ENCODE assay signal across 10 mouse cellular contexts in genomic region chr1:35875210-35875811, GRCm38 (mm10).
DNase-seq lines count a peak whose midpoint lies in the region; ATAC-seq and TF ChIP-seq lines count a peak whose summit lies in the region.
"Had no signal": no experiment of that assay in that cellular context is flagged by ENCODE, and none has a peak within 500 bp of the region (broad histone marks: within the 10 kb centered on the region; RNA-seq: fewer than 3 reads in every experiment).

No protein-coding gene starts in this region.

- no peak overlapping the region for H3K27ac ChIP-seq in forebrain, postnatal 0 days (ENCODE audit: low read depth, low read length)
- no peak overlapping the region for H3K27ac ChIP-seq in limb, embryonic 11.5 days (replicated peaks; ENCODE audit: low read depth, low read length)
- no peak overlapping the region for H3K27ac ChIP-seq in stomach, postnatal 0 days (replicated peaks)
- H3K27ac ChIP-seq: neural tube, embryonic 12.5 days had no signal

- no peak for ATAC-seq in forebrain, postnatal 0 days
- ATAC-seq in limb, embryonic 11.5 days (ENCODE audit: insufficient number of reproducible peaks, low FRiP score, low TSS enrichment, low read depth) = no peak
- peak; percentile 35 for ATAC-seq in stomach, postnatal 0 days (ENCODE audit: low FRiP score, low TSS enrichment)
- no peak for ATAC-seq in activated CD4-positive, CD25-positive, alpha-beta regulatory T cell, adult 4 months

- 27% methylated on average over 11 of the region's 11 CpGs for WGBS in forebrain, postnatal 0 days
- 53% methylated on average over 11 of the region's 11 CpGs for WGBS in limb, embryonic 11.5 days
- 25% methylated on average over 11 of the region's 11 CpGs for WGBS in stomach, postnatal 0 days

- H3K9ac ChIP-seq in forebrain, postnatal 0 days = no peak overlapping the region
- H3K9ac ChIP-seq in limb, embryonic 11.5 days (ENCODE audit: low read length) = no peak overlapping the region
- no peak overlapping the region for H3K9ac ChIP-seq in stomach, postnatal 0 days (ENCODE audit: low read length)
- H3K9ac ChIP-seq: neural tube, embryonic 12.5 days had no signal

- no peak overlapping the region for H3K4me2 ChIP-seq in forebrain, postnatal 0 days (ENCODE audit: low read depth)
- H3K4me2 ChIP-seq in limb, embryonic 11.5 days (ENCODE audit: low read depth, severe bottlenecking) = no peak overlapping the region
- no peak overlapping the region for H3K4me2 ChIP-seq in stomach, postnatal 0 days (replicated peaks; ENCODE audit: low read depth)
- H3K4me2 ChIP-seq: neural tube, embryonic 12.5 days had no signal

- no peak for TF ChIP-seq EP300 in stomach, postnatal 0 days (optimal IDR thresholded peaks at IDR 0.05)

- H3K4me1 ChIP-seq in forebrain, postnatal 0 days (ENCODE audit: insufficient read depth) = peaks cover 6% of the 10 kb centered on the region; the same call in 1 of the 2 replicates
- peaks cover 13% of the 10 kb centered on the region; the same call in 1 of the 2 replicates for H3K4me1 ChIP-seq in limb, embryonic 11.5 days (ENCODE audit: control insufficient read depth, insufficient read depth, low read length)
- H3K4me1 ChIP-seq in stomach, postnatal 0 days (replicated peaks; ENCODE audit: control insufficient read depth, insufficient read depth) = peaks cover 2% of the 10 kb centered on the region; the same call in 1 of the 2 replicates
- H3K4me1 ChIP-seq: neural tube, embryonic 12.5 days had no signal

- no peaks in the 10 kb centered on the region for H3K27me3 ChIP-seq in forebrain, postnatal 0 days (ENCODE audit: insufficient read depth, low read length)
- H3K27me3 ChIP-seq in limb, embryonic 11.5 days (ENCODE audit: control insufficient read depth, insufficient read depth, low read length) = no peaks in the 10 kb centered on the region
- no peaks in the 10 kb centered on the region for H3K27me3 ChIP-seq in stomach, postnatal 0 days (ENCODE audit: control insufficient read depth, insufficient read depth, low read length)
- H3K27me3 ChIP-seq: CH12.LX; neural tube, embryonic 12.5 days had no signal

- DNase-seq in gastrocnemius, adult 18-20 months (ENCODE audit: low spot score) = peak; percentile 26
- no peak for DNase-seq in gastrocnemius, postnatal 10 days
- DNase-seq in MN1 (ENCODE audit: low spot score) = peak; percentile 74
- DNase-seq in forebrain, postnatal 0 days = peak; percentile 33
- peak; percentile 38 for DNase-seq in limb, embryonic 11.5 days (ENCODE audit: low spot score)
- DNase-seq in stomach, postnatal 0 days (ENCODE audit: low spot score) = peak; percentile 47
- DNase-seq in right cerebral cortex, postnatal 10 days (ENCODE audit: low spot score in 2 of 2) = no peak

- no peaks in the 10 kb centered on the region for H3K9me3 ChIP-seq in forebrain, postnatal 0 days (ENCODE audit: low read length)
- H3K9me3 ChIP-seq in limb, embryonic 11.5 days (ENCODE audit: control insufficient read depth, low read length) = no peaks in the 10 kb centered on the region
- no peaks in the 10 kb centered on the region for H3K9me3 ChIP-seq in stomach, postnatal 0 days (ENCODE audit: control insufficient read depth, low read length)
- H3K9me3 ChIP-seq: neural tube, embryonic 12.5 days had no signal

- no peak for TF ChIP-seq CTCF in forebrain, postnatal 0 days (IDR thresholded peaks at IDR 0.05; ENCODE audit: low read depth)
- no peak for TF ChIP-seq CTCF in stomach, postnatal 0 days (IDR thresholded peaks at IDR 0.05; ENCODE audit: low read depth)

- H3K4me3 ChIP-seq in forebrain, postnatal 0 days (ENCODE audit: low read depth, low read length) = no peak overlapping the region
- H3K4me3 ChIP-seq in limb, embryonic 11.5 days (ENCODE audit: low read depth, low read length) = no peak overlapping the region
- no peak overlapping the region for H3K4me3 ChIP-seq in stomach, postnatal 0 days (ENCODE audit: low read depth, low read length)
- H3K4me3 ChIP-seq: neural tube, embryonic 12.5 days had no signal

- H3K36me3 ChIP-seq in forebrain, postnatal 0 days (ENCODE audit: insufficient read depth) = no peaks in the 10 kb centered on the region
- no peaks in the 10 kb centered on the region for H3K36me3 ChIP-seq in limb, embryonic 11.5 days (ENCODE audit: control insufficient read depth, insufficient read depth, low read length)
- no peaks in the 10 kb centered on the region for H3K36me3 ChIP-seq in stomach, postnatal 0 days (ENCODE audit: control insufficient read depth, insufficient read depth, low read length)
- H3K36me3 ChIP-seq: neural tube, embryonic 12.5 days had no signal

Comparison
In these comparisons a context has a peak if more than half of its experiments do, and no peak if none do; other contexts are left out.
1. DNase-seq: peak in gastrocnemius, adult 18-20 months (single experiment), MN1 (single experiment), forebrain, postnatal 0 days (single experiment), limb, embryonic 11.5 days (single experiment) and stomach, postnatal 0 days (single experiment); none in gastrocnemius, postnatal 10 days (single experiment) and right cerebral cortex, postnatal 10 days (0 of 2).